Mouse (Mus musculus): ENCODE data around the gene Smdt1. TPM values are rescaled to one million over a fixed set of nuclear protein-coding genes. Genes with fewer than 3 reads are reported as not detected.

The Smdt1 gene
- polyA plus RNA-seq, 1 experiment from 2014 or later: 202 TPM

DNA sequence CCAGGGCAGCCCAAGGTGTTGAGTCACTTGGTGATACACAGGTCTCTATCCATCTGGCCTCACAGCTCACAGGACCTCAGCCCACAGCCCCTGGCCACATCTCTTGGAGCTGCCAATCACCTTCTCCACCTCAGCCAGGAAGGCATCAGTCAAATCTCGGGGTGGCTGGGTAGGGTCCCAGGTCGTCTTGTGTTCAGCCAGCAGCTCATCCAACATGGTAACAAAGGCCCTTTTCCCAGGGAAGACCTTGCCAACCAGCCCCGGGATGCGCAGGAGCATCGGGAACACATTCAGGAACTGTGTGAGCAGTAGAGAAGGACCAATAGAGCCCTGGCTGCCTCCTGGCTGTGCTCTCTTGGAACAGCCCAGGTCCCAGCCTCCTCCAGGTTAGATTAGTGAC is 34.2 kb downstream of the Smdt1 start:
- Histone ChIP-seq H3K4me2 (no peak overlapping the region), H3K9me3 (replicated peaks) (no peaks in the 10 kb centered on the region), H3K27me3 (no peaks in the 10 kb centered on the region), H3K4me1 (replicated peaks) (peaks cover 7% of the 10 kb centered on the region), H3K9ac (no peak overlapping the region), H3K4me3 (replicated peaks) (no peak overlapping the region), H3K36me3 (no peaks in the 10 kb centered on the region), H3K27ac (no peak overlapping the region)
- DNase-seq (no peak), ATAC-seq (ENCODE audit: low read depth) (no peak)
- 70% methylated on average over 5 of the region's 5 CpGs for WGBS (ENCODE audit: insufficient replicate concordance)

DNA sequence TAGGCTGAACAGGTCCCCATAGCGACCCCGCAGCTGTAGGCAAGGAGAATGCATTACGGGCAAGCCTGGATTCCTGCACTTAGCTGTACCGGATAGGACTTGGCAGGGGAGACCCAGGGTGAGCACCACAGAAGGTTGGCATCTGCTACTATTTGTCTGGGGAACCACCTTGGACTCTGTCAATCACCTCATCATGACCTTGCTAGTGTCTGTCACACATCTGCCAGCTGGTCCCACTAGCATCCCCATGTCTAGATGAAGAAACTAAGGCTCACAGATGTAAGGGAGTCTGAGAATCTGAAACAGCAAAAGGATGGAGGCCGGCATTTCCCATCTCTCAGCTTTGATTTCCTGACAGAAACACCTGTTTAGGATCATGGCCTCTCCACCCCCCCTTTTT is 35.7 kb downstream of the Smdt1 start:
- Histone ChIP-seq H3K9me3 (replicated peaks) (no peaks in the 10 kb centered on the region), H3K4me1 (replicated peaks) (peaks cover 9% of the 10 kb centered on the region), H3K27me3 (0 out of 2 replicates have a peak, but pooled peaks cover 1% of the 10 kb centered on the region), H3K27ac (no peak overlapping the region), H3K4me2 (no peak overlapping the region), H3K36me3 (no peaks in the 10 kb centered on the region), H3K9ac (no peak overlapping the region), H3K4me3 (replicated peaks) (no peak overlapping the region)
- no peak for DNase-seq
- 79% methylated on average over 5 of the region's 5 CpGs for WGBS (ENCODE audit: insufficient replicate concordance)
- ATAC-seq (ENCODE audit: low read depth): no peak

DNA sequence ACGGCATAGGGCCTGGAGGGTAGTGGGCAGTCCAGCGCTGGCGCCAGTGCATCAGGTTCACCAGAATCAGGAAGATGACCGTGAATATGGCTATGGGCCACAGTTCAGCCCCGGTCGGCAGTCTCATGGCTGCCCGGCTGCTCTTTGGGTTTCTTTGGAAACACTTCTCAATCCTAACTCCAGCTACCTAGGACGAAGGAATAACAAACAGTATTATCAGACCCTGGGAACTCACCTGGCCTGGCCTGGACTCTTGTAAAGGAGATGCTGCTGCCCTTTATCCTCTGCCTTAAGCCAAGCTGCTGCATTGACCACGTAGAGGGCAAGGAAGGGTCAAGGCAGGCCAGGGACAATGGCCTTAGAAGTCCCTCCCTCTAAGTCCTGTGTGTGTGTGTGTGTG is 37.1 kb downstream of the Smdt1 start:
- Histone ChIP-seq H3K27ac (no peak overlapping the region), H3K27me3 (0 out of 2 replicates have a peak, but pooled peaks cover 7% of the 10 kb centered on the region), H3K4me2 (no peak overlapping the region), H3K4me1 (replicated peaks) (peaks cover 17% of the 10 kb centered on the region), H3K4me3 (replicated peaks) (no peak overlapping the region), H3K9me3 (replicated peaks) (no peaks in the 10 kb centered on the region), H3K36me3 (no peaks in the 10 kb centered on the region), H3K9ac (no peak overlapping the region)
- WGBS (ENCODE audit: insufficient replicate concordance): 73% methylated on average over 9 of the region's 9 CpGs
- DNase-seq: no peak
- no peak for ATAC-seq (ENCODE audit: low read depth)

DNA sequence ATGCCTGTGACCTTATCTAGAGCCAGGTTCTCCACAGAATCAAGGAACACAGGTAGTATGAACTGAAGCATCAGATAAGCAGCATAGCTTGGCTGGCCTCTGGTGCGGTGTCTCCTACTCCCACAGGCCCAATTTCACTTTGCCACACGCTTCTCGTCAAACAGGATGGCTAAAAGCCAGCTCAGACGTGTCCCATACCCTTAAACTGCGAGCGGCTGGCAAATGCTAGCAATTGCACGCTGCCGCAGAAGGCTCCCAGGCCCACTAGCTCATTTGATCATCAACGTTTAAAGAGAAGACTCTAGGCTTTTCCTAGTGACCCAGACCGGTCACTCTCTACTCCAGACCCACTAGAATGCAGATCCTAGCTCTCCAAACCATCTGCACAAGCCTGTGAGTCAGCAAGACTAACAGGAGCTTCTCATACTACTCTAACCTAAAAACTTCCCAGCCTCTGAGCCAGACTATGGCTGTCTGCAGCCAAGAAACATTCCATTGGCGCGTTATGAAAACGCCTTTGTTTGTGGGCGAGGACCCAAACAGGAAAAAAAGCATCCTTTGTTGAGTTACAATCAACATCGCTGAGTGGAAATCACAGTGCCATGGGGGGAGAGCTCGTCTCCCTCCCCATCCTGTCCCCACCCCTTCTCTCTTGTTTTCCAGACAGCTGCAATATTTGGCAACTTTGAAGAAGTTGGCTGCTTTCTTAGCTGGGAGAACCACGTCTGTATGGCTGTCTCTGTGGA is 37.8 kb downstream of the Smdt1 start:
- Histone ChIP-seq H3K36me3 (no peaks in the 10 kb centered on the region), H3K27me3 (0 out of 2 replicates have a peak, but pooled peaks cover 9% of the 10 kb centered on the region), H3K9me3 (replicated peaks) (no peaks in the 10 kb centered on the region), H3K4me1 (replicated peaks) (peaks cover 18% of the 10 kb centered on the region), H3K4me3 (replicated peaks) (no peak overlapping the region), H3K27ac (no peak overlapping the region), H3K9ac (no peak overlapping the region; the same call in 1 of the 2 replicates), H3K4me2 (no peak overlapping the region)
- DNase-seq (no peak), ATAC-seq (ENCODE audit: low read depth) (no peak)
- WGBS (ENCODE audit: insufficient replicate concordance): 65% methylated on average over 17 of the region's 17 CpGs

DNA sequence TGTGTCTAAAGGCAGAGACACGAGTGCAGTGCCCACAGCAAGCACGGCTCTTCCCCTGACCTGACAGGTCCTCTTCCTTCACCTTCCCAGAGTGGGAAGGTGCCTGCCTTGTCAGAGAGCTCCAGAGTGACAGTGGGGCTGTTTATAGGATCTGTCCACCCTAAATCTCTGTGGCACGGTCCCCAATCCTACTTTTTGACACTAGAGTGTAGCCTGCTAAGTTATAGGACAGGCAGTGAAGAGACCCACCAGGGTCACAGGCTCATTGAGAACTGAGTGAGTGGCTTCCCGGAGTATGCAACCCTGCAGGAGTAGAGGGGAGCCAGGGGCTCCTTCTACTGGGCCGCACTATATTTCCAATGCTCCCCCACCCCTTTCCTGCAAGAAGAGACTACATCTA is 38.9 kb downstream of the Smdt1 start:
- Histone ChIP-seq H3K9ac (peak overlapping the region; percentile 43), H3K9me3 (replicated peaks) (no peaks in the 10 kb centered on the region), H3K4me3 (replicated peaks) (no peak overlapping the region), H3K27ac (0 out of 2 replicates have a peak overlapping the region, but pooled peaks have one; percentile 34), H3K27me3 (0 out of 2 replicates have a peak, but pooled peaks cover 9% of the 10 kb centered on the region), H3K4me1 (replicated peaks) (peaks cover 18% of the 10 kb centered on the region), H3K36me3 (no peaks in the 10 kb centered on the region), H3K4me2 (peak overlapping the region; percentile 70)
- 57% methylated on average over 5 of the region's 5 CpGs for WGBS (ENCODE audit: insufficient replicate concordance)
- no peak for ATAC-seq (ENCODE audit: low read depth)
- no peak for DNase-seq

DNA sequence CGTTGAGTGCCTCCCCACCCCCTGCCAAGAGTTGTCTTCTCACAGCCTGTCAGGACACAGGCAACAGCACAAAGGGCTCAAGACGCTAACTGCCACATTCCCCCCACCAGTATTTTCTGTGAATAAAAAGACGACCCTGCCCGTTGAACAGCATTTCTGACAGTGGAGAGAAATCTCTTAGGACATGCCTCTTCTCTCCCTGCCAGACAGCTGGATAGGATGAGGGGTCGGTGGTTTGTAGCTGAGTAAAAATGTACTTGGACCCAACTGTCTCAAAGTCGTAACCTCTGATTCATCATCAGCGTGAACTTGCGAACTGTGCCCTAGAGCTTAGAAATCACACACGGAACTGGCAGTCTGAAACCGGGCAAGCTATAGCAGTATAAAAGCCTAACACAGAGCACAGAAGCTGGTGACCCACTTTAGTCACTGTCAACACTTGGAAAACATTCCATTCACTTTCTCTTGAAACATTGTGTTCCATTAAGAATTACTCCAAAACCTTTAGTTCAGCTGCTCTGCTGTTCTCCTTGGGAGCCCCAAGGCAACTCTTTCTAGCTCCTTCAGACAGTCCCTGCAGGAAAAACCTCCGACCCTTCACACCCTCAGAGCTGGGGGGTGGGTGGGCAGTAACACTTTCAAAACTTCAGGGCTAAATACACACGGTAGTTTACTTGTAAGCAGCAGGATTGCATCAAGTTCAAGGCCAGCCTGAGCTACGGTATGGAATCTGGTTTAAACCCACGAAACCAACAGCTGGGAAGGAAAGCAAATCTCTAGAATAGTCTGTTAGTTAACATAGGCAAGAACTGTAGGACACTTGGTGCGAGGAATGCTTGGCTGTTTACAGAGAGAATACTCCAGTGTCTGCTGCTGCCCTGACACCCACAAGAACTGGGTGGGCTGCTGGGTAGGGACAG is 39.8 kb downstream of the Smdt1 start:
- Histone ChIP-seq H3K4me2 (peak overlapping the region; percentile 70), H3K27ac (peak overlapping the region; percentile 79), H3K9ac (peak overlapping the region; percentile 43), H3K36me3 (no peaks in the 10 kb centered on the region), H3K27me3 (0 out of 2 replicates have a peak, but pooled peaks cover 9% of the 10 kb centered on the region), H3K4me1 (replicated peaks) (peaks cover 18% of the 10 kb centered on the region), H3K9me3 (replicated peaks) (no peaks in the 10 kb centered on the region), H3K4me3 (replicated peaks) (peak overlapping the region; percentile 19)
- 51% methylated on average over 15 of the region's 15 CpGs for WGBS (ENCODE audit: insufficient replicate concordance)
- DNase-seq (no peak), ATAC-seq (ENCODE audit: low read depth) (no peak)

DNA sequence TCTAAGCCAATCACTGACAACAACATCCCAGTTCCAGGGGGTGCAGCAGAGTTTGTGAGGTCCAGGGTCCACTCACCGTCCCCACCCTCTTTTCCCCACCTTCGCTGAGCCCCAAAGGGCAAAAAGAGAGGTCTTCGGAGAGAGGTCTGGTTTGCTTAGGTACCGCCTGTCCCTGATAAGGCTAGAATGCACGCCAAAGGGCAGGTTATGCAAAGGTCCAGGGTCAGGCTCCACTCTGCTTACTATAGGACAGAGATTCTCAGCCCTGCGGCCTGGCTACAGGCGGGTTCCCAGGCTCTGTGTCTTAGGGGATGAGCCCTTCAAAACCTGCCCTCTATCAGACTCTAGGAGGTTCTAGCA is 40.7 kb downstream of the Smdt1 start:
- peak; percentile 77 for ATAC-seq (ENCODE audit: low read depth)
- peak overlapping the region; percentile 69 for H3K9ac ChIP-seq
- DNase-seq: peak; percentile 15
- 12% methylated on average over 7 of the region's 7 CpGs for WGBS (ENCODE audit: insufficient replicate concordance)
- H3K27me3 ChIP-seq: 0 out of 2 replicates have a peak, but pooled peaks cover 9% of the 10 kb centered on the region
- no peaks in the 10 kb centered on the region for H3K36me3 ChIP-seq
- no peaks in the 10 kb centered on the region for H3K9me3 ChIP-seq (replicated peaks)
- peak overlapping the region; percentile 56 for H3K4me3 ChIP-seq (replicated peaks)
- peak overlapping the region; percentile 79 for H3K27ac ChIP-seq
- H3K4me1 ChIP-seq (replicated peaks): peaks cover 18% of the 10 kb centered on the region
- peak overlapping the region; percentile 70 for H3K4me2 ChIP-seq

DNA sequence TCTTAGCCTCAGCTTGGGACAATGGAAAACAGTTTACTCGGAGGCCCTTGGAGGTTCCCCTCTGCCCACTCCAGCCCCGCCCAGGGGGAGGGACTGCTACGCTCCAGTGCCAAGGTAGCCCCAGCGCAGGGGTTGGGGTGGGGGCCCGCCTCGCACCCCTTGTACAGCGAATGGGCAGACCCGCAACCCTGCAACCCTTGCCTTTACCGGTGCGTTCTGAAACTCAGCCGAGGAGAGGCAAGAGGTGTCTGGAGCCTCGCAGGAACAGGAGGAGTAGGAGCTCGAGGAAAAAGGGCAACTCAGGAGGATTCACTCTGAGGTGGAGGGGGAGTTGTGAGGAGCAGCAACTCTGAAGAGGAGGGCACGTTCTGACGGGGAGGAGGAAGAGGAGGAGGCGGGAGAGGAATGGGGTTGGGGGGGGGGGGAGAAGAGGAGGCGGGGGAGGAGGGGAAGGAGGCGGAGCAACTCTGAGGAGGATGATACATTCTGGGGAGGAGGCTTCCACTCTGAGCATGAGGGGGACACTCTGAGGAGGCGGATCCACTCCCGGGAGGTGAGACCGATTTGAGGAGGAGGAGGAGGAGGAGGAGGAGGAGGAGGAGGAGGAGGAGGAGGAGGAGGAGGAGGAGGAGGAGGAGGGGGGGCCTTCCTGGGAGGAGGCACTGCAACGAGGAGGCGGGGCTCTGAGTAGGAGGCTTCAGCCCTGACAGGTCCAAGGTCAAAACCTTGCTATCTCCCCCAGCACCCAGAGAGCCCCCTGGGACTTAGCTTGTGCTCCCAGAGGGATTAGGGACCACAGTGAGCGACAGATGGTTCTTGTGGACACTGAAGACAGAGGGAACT is 41.3 kb downstream of the Smdt1 start, which contains the start of gene Cyp2d22:
Gene Cyp2d22, minus strand, starts transcription at position 390 of the 843 bp plus-strand sequence.
- DNase-seq (peak; percentile 19), ATAC-seq (ENCODE audit: low read depth) (peak; percentile 73)
- peak within 1 kb of the TSS; percentile 70 for H3K4me2 ChIP-seq
- WGBS (ENCODE audit: insufficient replicate concordance): 3% methylated on average over 18 of the region's 24 CpGs
- no peaks in the 10 kb centered on the region for H3K36me3 ChIP-seq
- H3K4me1 ChIP-seq (replicated peaks): peaks cover 18% of the 10 kb centered on the region
- peak within 1 kb of the TSS; percentile 69 for H3K9ac ChIP-seq
- 0 out of 2 replicates have a peak, but pooled peaks cover 9% of the 10 kb centered on the region for H3K27me3 ChIP-seq
- peak within 1 kb of the TSS; percentile 56 for H3K4me3 ChIP-seq (replicated peaks)
- no peaks in the 10 kb centered on the region for H3K9me3 ChIP-seq (replicated peaks)
- peak within 1 kb of the TSS; percentile 79 for H3K27ac ChIP-seq

DNA sequence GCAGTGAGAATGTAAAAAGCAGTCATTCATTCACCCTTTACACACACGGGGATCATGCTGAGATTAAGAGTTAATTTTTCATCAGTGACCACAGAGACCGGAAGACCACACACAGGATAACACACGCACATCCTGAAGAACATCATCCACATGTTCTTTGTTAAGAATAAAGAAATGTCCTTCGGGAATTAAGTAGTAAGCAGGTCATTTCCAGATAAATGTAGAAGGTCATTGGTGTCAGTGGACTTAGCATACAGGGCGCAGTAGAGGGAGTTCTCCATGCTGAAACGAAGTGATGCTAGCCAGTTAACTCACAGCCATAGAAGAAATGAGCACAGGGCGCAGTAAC is 41.9 kb downstream of the Smdt1 start:
- Histone ChIP-seq H3K4me2 (peak overlapping the region; percentile 52), H3K27me3 (0 out of 2 replicates have a peak, but pooled peaks cover 9% of the 10 kb centered on the region), H3K36me3 (no peaks in the 10 kb centered on the region), H3K27ac (peak overlapping the region; percentile 21; the same call in 1 of the 2 replicates), H3K9ac (no peak overlapping the region; the same call in 1 of the 2 replicates), H3K4me3 (replicated peaks) (peak overlapping the region; percentile 15; the same call in 1 of the 2 replicates), H3K9me3 (replicated peaks) (no peaks in the 10 kb centered on the region), H3K4me1 (replicated peaks) (peaks cover 16% of the 10 kb centered on the region)
- no peak for DNase-seq
- no peak for ATAC-seq (ENCODE audit: low read depth)
- 35% methylated on average over 7 of the region's 7 CpGs for WGBS (ENCODE audit: insufficient replicate concordance)

DNA sequence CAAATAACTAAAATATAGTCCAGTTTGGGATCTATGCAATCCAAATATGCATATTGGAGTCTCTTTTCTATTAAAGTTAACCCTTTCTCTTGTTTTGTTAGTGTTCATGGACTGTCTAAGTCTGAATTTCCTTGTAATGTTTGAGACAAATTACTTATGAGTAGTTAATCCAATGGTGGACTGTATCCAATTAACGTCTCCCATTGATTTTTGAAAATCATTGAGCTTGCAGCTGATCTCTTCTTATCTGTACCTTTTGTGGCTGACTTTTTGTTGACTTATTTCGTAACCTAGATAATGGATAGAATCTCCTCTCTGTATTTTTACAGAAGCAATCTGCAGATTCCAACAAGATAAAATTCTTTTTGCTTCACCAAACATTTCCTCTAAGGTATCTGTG is 43.7 kb downstream of the Smdt1 start:
- Histone ChIP-seq H3K9ac (no peak overlapping the region), H3K27me3 (0 out of 2 replicates have a peak, but pooled peaks cover 9% of the 10 kb centered on the region), H3K4me3 (replicated peaks) (no peak overlapping the region), H3K36me3 (no peaks in the 10 kb centered on the region), H3K9me3 (replicated peaks) (no peaks in the 10 kb centered on the region), H3K4me1 (replicated peaks) (peaks cover 16% of the 10 kb centered on the region), H3K27ac (no peak overlapping the region), H3K4me2 (no peak overlapping the region)
- WGBS (ENCODE audit: insufficient replicate concordance): 66% methylated on average over 2 of the region's 2 CpGs
- ATAC-seq (ENCODE audit: low read depth) (no peak), DNase-seq (no peak)
